Mouse (Mus musculus): ENCODE measurements at regions not wholly inside any gene's neighbourhood (a gene's known extent, or its start where the extent isn't known, plus 50 kb on each side); places are given as distances from the start of the nearest gene placed in this dataset.

- no peak for DNase-seq (ENCODE audit: low read depth)
These were observed 54.4 kb upstream of the 9630041A04Rik start for GRCm38 (mm10) chr9:101807249-101807648.

- no peak for DNase-seq (ENCODE audit: low read depth)
These were observed 64.9 kb upstream of the 9630041A04Rik start for GRCm38 (mm10) chr9:101796718-101797117.

- no peak for DNase-seq (ENCODE audit: low read depth)
These were observed 65.6 kb upstream of the 9630041A04Rik start for GRCm38 (mm10) chr9:101796063-101796462.

- no peak for DNase-seq (ENCODE audit: low read depth)
These were observed 66.2 kb upstream of the 9630041A04Rik start for GRCm38 (mm10) chr9:101795436-101795835.

- no peak for DNase-seq (ENCODE audit: low read depth)
These were observed 70.7 kb upstream of the 9630041A04Rik start for GRCm38 (mm10) chr9:101790936-101791335.

GRCm38 (mm10) chr9:101740949-101741605, 120.6 kb upstream of the 9630041A04Rik start:
- no peak for DNase-seq (ENCODE audit: low read depth)

- DNase-seq (ENCODE audit: low read depth): no peak
These were observed 122.3 kb upstream of the 9630041A04Rik start for GRCm38 (mm10) chr9:101739322-101739721.

GRCm38 (mm10) chr9:101734271-101734670, 127.4 kb upstream of the 9630041A04Rik start:
- DNase-seq (ENCODE audit: low read depth): no peak

- DNase-seq (ENCODE audit: low read depth): no peak
These were observed 127.9 kb upstream of the 9630041A04Rik start for GRCm38 (mm10) chr9:101733611-101734225.

GRCm38 (mm10) chr9:101730136-101730535, 131.5 kb upstream of the 9630041A04Rik start:
- no peak for DNase-seq (ENCODE audit: low read depth)

- no peak for DNase-seq (ENCODE audit: low read depth)
These were observed 143.7 kb upstream of the 9630041A04Rik start for GRCm38 (mm10) chr9:101717911-101718310.

- no peak for DNase-seq (ENCODE audit: low read depth)
These were observed 145.3 kb upstream of the 9630041A04Rik start for GRCm38 (mm10) chr9:101716326-101716725.

- DNase-seq (ENCODE audit: low read depth): no peak
These were observed 146.8 kb upstream of the 9630041A04Rik start for GRCm38 (mm10) chr9:101714805-101715204.

- no peak for DNase-seq (ENCODE audit: low read depth)
These were observed 151.0 kb upstream of the 9630041A04Rik start for GRCm38 (mm10) chr9:101710611-101711071.

- no peak for DNase-seq (ENCODE audit: low read depth)
These were observed 161.3 kb upstream of the 9630041A04Rik start for GRCm38 (mm10) chr9:101700368-101700767.

GRCm38 (mm10) chr9:101694054-101694453, 167.6 kb upstream of the 9630041A04Rik start:
- DNase-seq (ENCODE audit: low read depth): no peak

- no peak for DNase-seq (ENCODE audit: low read depth)
These were observed 170.3 kb upstream of the 9630041A04Rik start for GRCm38 (mm10) chr9:101691336-101691735.

- DNase-seq (ENCODE audit: low read depth): no peak
These were observed 170.7 kb upstream of the 9630041A04Rik start for GRCm38 (mm10) chr9:101690916-101691315.

- DNase-seq (ENCODE audit: low read depth): no peak
These were observed 171.2 kb upstream of the 9630041A04Rik start for GRCm38 (mm10) chr9:101690402-101690861.

GRCm38 (mm10) chr9:101689532-101690401, 171.9 kb upstream of the 9630041A04Rik start:
- DNase-seq (ENCODE audit: low read depth): no peak

GRCm38 (mm10) chr9:101687226-101687625, 174.4 kb upstream of the 9630041A04Rik start:
- DNase-seq (ENCODE audit: low read depth): no peak

GRCm38 (mm10) chr9:101677563-101677962, 184.1 kb upstream of the 9630041A04Rik start:
- DNase-seq (ENCODE audit: low read depth): no peak

All from naive thymus-derived CD4-positive, alpha-beta T cell, adult 2 months (primary cell).